Mouse (Mus musculus) midbrain, embryonic 11.5 days (tissue): ENCODE results near the gene Susd2. TPM values are rescaled to one million over a fixed set of nuclear protein-coding genes. Genes with fewer than 3 reads are reported as not detected.

Experiments used
- ATAC-seq: fragments of 200-750 bp; cut with Nextera tagmentation; 2 replicates; pipeline ENCODE4 v1.8.0; 2017; ENCODE audit warnings: moderate TSS enrichment, moderate library complexity; ENCODE audit not compliant: low FRiP score
- DNase-seq: peaks from one replicate; pipeline ENCODE4 v3.0.0; 2015; ENCODE audit warnings: low spot score; ENCODE audit errors: missing footprints
- H3K27ac ChIP-seq: fragments of 300-500 bp; sonication (generic); 2 replicates; pipeline ENCODE4 v1.5.1; 2014; ENCODE audit warnings: low read depth, low read length
- H3K27me3 ChIP-seq: fragments of 300-500 bp; sonication (generic); 2 replicates; pipeline ENCODE4 v1.6.1; 2014; ENCODE audit warnings: mild to moderate bottlenecking, low read length, moderate library complexity, mixed read lengths; ENCODE audit not compliant: control insufficient read depth, insufficient read depth
- H3K36me3 ChIP-seq: fragments of 300-500 bp; sonication (generic); 2 replicates; pipeline ENCODE4 v1.6.1; 2014; ENCODE audit warnings: mild to moderate bottlenecking, low read length, moderate library complexity, mixed read lengths; ENCODE audit not compliant: control insufficient read depth, insufficient read depth
- H3K4me1 ChIP-seq: fragments of 300-500 bp; sonication (generic); 2 replicates; pipeline ENCODE4 v1.6.1; 2014; ENCODE audit warnings: low read length; ENCODE audit not compliant: control insufficient read depth, insufficient read depth
- H3K4me2 ChIP-seq: fragments of 300-500 bp; sonication (generic); 2 replicates; pipeline ENCODE4 v1.6.1; 2014; ENCODE audit warnings: mild to moderate bottlenecking, moderate library complexity
- H3K4me3 ChIP-seq: fragments of 300-500 bp; sonication (generic); 2 replicates; pipeline ENCODE4 v1.5.1; 2014; ENCODE audit warnings: low read depth, low read length
- H3K9ac ChIP-seq: fragments of 300-500 bp; sonication (generic); 2 replicates; pipeline ENCODE4 v1.6.1; 2014; ENCODE audit warnings: low read length
- H3K9me3 ChIP-seq: fragments of 300-500 bp; sonication (generic); 2 replicates; pipeline ENCODE4 v1.6.1; 2016; ENCODE audit warnings: low read length; ENCODE audit not compliant: control insufficient read depth
- WGBS: fragments of 180-500 bp; shearing (Covaris S2); extraction: QIAGEN DNeasy Blood & Tissue Kit; methylation state at CpG from one replicate; pipeline ENCODE4 v1.1.7; 2014; 5-methylcytosine and 5-hydroxymethylcytosine counted together
- polyA plus RNA-seq: library from polyadenylated mRNA; unstranded; fragments of >200 nt; fragmentation: Nextera tagmentation; extraction: Ambion mirVana; gene quantifications from 2 replicates; pipeline ENCODE4 v1.2.1, GENCODE M21; 2014

Gene Susd2
- polyA plus RNA-seq, 1 experiment from 2014 or later: 1.6 TPM

DNA sequence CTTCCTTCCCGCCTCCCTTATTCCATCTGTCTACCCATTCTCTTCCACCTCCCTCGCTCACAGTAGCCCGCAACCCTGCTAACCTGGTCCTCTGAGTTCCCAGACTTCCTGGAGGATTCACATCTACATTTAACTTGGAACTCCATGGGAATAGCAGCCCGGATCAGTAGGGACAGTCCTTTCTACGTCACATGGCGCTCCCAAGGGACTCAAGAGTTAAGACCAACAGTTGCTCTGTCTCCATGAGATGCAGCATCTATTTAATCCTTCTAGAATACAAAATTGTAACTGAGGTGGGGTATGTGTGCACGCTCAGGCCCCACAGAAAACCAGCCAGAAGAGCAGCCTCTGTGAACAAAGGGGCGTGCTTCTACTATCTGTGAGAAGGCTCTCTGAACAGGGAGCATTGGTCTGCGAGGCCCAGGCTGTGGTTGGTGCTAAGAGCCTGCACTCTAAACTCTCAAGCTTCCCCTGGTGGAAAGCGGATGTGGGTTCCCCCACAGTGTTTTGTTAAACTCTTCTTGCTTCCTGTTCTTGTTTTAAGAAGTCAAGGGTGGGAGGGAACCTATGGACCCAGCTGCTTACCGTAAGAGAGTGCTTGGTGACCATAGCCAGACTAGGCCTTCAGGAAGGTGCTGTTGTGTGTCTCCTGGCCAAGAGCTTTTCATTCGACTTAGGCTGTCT is 52.5 kb downstream of the Susd2 start:
- ATAC-seq (no peak), DNase-seq (no peak)
- Histone ChIP-seq H3K9ac (no peak overlapping the region), H3K27ac (no peak overlapping the region), H3K4me3 (no peak overlapping the region), H3K27me3 (no peaks in the 10 kb centered on the region), H3K36me3 (no peaks in the 10 kb centered on the region), H3K9me3 (no peaks in the 10 kb centered on the region), H3K4me2 (no peak overlapping the region), H3K4me1 (0 out of 2 replicates have a peak, but pooled peaks cover 1% of the 10 kb centered on the region)
- 77% methylated on average over 12 of the region's 12 CpGs for WGBS

DNA sequence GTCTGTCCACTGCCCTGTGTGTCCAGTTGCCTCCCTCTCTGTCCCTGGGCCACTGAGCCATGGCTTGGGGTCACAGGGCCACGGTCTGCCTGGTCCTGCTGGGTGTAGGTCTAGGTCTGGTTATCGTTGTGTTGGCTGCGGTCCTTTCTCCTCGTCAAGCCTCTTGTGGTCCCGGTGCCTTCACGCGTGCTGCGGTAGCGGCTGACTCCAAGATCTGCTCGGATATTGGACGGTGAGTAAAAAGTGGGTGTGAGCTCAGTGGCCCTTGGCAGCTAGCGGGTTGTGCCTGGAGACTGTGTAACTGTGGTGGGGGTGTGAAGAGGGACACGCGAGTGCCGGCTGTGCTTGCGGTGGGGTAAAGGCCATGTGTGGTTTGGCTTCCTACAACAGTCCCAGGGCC is 54.2 kb downstream of the Susd2 start:
- no peaks in the 10 kb centered on the region for H3K36me3 ChIP-seq
- 0 out of 2 replicates have a peak, but pooled peaks cover 2% of the 10 kb centered on the region for H3K4me1 ChIP-seq
- no peaks in the 10 kb centered on the region; the same call in 1 of the 2 replicates for H3K27me3 ChIP-seq
- no peak overlapping the region for H3K4me3 ChIP-seq
- no peak overlapping the region for H3K4me2 ChIP-seq
- ATAC-seq (no peak), DNase-seq (no peak)
- 85% methylated on average over 16 of the region's 16 CpGs for WGBS
- H3K9ac ChIP-seq: no peak overlapping the region
- no peaks in the 10 kb centered on the region for H3K9me3 ChIP-seq
- no peak overlapping the region for H3K27ac ChIP-seq

DNA sequence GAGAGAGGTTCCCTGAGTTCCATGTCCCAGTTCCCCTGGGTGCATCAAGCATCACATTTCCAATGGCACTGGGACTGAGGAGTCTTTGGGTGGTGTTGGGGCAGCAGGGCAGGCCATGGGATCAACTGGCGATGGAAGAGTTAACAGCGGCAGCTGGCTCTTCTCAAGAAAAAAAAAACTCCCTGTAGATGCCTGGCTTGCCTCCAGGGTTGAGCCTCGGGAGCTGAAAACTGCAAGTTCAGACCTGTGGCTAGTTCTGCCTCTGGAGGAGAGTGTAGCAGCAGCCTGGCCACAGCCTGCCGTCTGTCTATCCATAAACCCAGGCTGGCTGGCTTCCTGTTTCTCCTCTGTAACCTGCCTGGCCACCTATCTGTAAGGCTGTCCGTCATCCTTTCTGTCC is 54.7 kb downstream of the Susd2 start, which contains the start of gene Ggt5:
Ggt5 (plus strand) TSS at position 212 of the 400 bp plus-strand sequence.
- no peak for DNase-seq
- Histone ChIP-seq H3K4me1 (0 out of 2 replicates have a peak, but pooled peaks cover 2% of the 10 kb centered on the region), H3K4me2 (no peak within 1 kb of the TSS), H3K36me3 (no peaks in the 10 kb centered on the region), H3K27me3 (no peaks in the 10 kb centered on the region; the same call in 1 of the 2 replicates), H3K9ac (no peak within 1 kb of the TSS), H3K27ac (no peak within 1 kb of the TSS), H3K9me3 (no peaks in the 10 kb centered on the region), H3K4me3 (no peak within 1 kb of the TSS)
- 54% methylated on average over 5 of the region's 5 CpGs for WGBS
- no peak for ATAC-seq

DNA sequence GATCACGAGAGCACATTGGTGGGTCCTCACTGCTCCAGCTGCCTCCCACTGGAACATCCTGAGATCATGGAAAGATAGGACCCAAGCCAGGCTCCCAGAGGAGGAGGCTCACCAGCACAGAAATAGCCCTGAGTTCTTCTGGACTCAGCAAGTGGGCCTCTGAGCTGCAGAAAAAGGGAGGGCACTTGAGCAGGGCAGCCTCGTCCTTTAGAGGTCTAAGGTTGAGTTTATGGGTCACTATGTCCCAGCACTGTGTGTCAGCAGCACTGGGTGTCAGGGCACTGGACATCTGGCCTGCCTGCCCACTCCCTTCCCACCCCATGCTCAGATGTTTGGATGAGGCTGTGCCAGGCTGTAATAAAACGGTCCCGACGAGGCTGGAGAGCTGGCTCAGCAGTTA is 55.5 kb downstream of the Susd2 start:
- 80% methylated on average over 5 of the region's 5 CpGs for WGBS
- Histone ChIP-seq H3K27me3 (no peaks in the 10 kb centered on the region; the same call in 1 of the 2 replicates), H3K27ac (no peak overlapping the region), H3K4me3 (no peak overlapping the region), H3K4me1 (0 out of 2 replicates have a peak, but pooled peaks cover 2% of the 10 kb centered on the region), H3K36me3 (no peaks in the 10 kb centered on the region), H3K9ac (no peak overlapping the region), H3K4me2 (no peak overlapping the region), H3K9me3 (no peaks in the 10 kb centered on the region)
- ATAC-seq (no peak), DNase-seq (no peak)

DNA sequence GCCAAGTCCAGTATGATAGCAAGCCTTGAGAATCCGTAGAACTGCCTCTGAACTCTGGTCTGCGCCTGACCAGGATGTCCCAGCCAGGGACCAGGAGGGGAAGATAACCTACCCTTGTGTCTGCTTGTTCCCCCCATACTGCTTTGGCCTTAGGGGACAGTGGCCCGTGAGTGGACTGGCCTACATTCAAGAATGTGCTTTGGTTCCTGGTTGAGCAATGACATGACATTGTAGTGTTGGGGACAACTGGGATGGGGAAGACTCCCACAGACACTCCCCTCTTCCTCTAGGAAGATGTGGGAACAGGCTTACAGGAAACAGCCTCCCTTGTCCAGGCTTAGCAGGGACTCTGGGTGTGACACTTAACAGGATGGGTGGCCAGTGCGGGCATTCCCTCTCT is 56.0 kb downstream of the Susd2 start:
- Histone ChIP-seq H3K4me1 (0 out of 2 replicates have a peak, but pooled peaks cover 2% of the 10 kb centered on the region), H3K27me3 (no peaks in the 10 kb centered on the region; the same call in 1 of the 2 replicates), H3K36me3 (no peaks in the 10 kb centered on the region), H3K27ac (no peak overlapping the region), H3K9ac (no peak overlapping the region), H3K9me3 (no peaks in the 10 kb centered on the region), H3K4me2 (no peak overlapping the region), H3K4me3 (no peak overlapping the region)
- ATAC-seq (no peak), DNase-seq (no peak)
- WGBS: 88% methylated on average over 4 of the region's 4 CpGs

Other genes starting within 250 kb of the Susd2 start
- gene Upb1, start 242.9 kb downstream of the Susd2 start, polyA plus RNA-seq: not detected in 2 replicates
- gene Snrpd3, start 126.5 kb downstream of the Susd2 start, polyA plus RNA-seq: 199 and 208 TPM in 2 replicates
- gene Gucd1, start 126.0 kb downstream of the Susd2 start, polyA plus RNA-seq: 27.8 and 36.0 TPM in 2 replicates
- 3.3 and 4.1 TPM in 2 replicates for gene Lrrc75b, start 83.7 kb downstream of the Susd2 start, polyA plus RNA-seq
- gene Ggt1, start 82.4 kb downstream of the Susd2 start, polyA plus RNA-seq: 1.5 and 2.1 TPM in 2 replicates
- gene Ggt5, start 54.7 kb downstream of the Susd2 start, polyA plus RNA-seq: 0.25 and 0.29 TPM in 2 replicates
- 28.7 and 31.6 TPM in 2 replicates for gene Cabin1, start 120.3 kb upstream of the Susd2 start, polyA plus RNA-seq
- 89.8 and 94.7 TPM in 2 replicates for gene Ddt, start 129.4 kb upstream of the Susd2 start, polyA plus RNA-seq
- not detected in 2 replicates for gene Gm20441, start 136.9 kb upstream of the Susd2 start, polyA plus RNA-seq
- 1.0 and 1.2 TPM in 2 replicates for gene Gstt3, start 137.4 kb upstream of the Susd2 start, polyA plus RNA-seq
- gene Gstt1, start 154.6 kb upstream of the Susd2 start, polyA plus RNA-seq: 4.9 and 6.1 TPM in 2 replicates
- not detected in 2 replicates for gene Gstt4, start 178.5 kb upstream of the Susd2 start, polyA plus RNA-seq
- gene Gstt2, start 193.4 kb upstream of the Susd2 start, polyA plus RNA-seq: 6.3 and 8.4 TPM in 2 replicates
- gene Mif, start 216.2 kb upstream of the Susd2 start, polyA plus RNA-seq: 1,631 and 1,834 TPM in 2 replicates
- 0.62 and 1.6 TPM in 2 replicates for gene Derl3, start 249.4 kb upstream of the Susd2 start, polyA plus RNA-seq